Mouse (Mus musculus): ENCODE measurements around the gene Abcg4. TPM values are rescaled to one million over a fixed set of nuclear protein-coding genes. Genes with fewer than 3 reads are reported as not detected.
"Not testable (repeated sequence)": the region's sequence is repeated elsewhere in the genome, so short reads cannot be mapped to it uniquely, and the experiment has no call there.

Gene Abcg4
- total RNA-seq (2015; ENCODE audit: low replicate concordance) (314 and 326 TPM in 2 replicates), total RNA-seq (2017; ENCODE audit: low replicate concordance) (111 and 113 TPM in 2 replicates)

DNA sequence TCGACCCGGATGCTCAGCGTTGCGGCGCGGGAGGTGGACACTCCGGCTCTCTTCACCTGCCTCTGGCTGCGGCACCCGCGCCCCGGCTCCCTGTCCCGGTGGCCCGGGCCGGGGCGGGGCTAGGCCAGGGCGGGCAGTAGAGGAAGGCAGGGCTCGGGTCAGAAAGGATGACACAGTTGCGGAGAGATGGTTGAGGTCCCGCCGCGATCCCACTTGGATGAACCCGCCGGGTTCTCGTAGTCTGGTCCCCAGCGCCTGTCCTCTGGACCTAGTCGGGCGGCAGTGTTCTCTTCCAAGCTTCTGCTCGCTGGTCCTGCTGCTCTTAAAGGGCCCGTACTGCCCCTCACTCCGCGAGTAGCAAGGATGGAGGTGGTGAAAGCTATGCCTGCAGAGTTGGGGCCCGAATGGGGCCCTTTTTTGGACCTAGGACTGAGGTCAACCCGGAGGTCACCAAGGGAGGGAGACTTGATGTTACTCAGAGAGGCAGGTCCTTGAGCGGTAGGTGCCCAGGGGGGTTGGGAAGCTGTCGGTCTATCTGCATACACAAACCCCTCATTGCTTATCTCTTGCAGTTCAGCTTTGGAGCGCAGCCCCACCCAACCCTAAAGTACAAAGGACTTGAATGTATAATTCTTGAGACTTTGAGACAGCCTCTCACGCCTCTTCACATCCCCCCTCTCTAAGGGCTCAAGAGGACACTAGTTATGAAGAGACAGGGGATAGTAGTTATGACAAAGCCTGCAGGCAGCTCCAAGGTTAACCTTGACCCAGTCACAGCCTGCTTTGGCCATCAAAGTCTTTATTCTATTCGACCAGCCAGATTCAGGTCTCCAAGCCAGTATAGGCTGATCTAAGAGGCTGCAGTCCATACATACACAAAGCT lies at the start of gene Abcg4:
Abcg4 (minus strand) TSS at position 540 of the 883 bp plus-strand sequence.
- ATAC-seq (replicated peaks; ENCODE audit: low FRiP score, poor library complexity, severe bottlenecking) = peak; percentile 74

DNA sequence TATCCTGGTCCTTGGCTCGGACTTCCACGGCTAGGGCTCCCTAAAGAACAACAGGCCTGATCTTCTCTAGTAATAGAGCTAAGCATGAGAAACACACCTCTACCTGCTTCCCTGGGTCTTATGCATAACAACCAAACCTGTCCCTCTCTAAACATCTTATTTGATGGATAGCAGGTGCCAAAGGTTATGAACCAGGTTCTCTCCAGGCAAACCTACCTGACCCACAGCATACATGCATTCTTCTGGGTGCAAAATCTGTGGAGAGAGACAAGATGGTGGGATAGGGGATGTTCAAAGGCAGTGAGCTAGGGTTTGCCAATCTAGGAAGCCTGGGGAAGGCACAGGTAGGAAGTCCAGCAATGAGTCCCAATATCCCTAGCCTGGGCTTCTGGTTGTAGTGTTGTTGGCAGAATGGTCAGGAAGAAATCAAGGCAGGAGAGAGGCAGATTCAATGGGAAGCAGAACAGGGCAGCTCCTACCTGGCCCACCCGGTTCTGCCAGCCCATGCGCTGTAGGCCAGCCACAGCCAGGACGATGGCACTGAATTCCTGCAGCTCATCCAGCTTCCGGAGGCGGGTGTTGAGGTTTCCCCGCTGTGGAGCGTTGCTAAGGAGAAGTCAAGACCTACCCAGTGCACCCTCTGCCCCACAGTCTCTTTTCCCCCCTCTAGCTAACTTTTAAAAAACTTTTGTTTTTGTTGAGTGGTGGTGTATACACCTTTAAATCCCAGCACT lies 49.2 kb upstream of the Abcg4 start:
- ATAC-seq (replicated peaks; ENCODE audit: low FRiP score, poor library complexity, severe bottlenecking) = no peak

- ATAC-seq (replicated peaks; ENCODE audit: low FRiP score, poor library complexity, severe bottlenecking) = peak; percentile 6
These were observed 48.5 kb upstream of the Abcg4 start for GRCm38 (mm10) chr9:44336964-44337363.

DNA sequence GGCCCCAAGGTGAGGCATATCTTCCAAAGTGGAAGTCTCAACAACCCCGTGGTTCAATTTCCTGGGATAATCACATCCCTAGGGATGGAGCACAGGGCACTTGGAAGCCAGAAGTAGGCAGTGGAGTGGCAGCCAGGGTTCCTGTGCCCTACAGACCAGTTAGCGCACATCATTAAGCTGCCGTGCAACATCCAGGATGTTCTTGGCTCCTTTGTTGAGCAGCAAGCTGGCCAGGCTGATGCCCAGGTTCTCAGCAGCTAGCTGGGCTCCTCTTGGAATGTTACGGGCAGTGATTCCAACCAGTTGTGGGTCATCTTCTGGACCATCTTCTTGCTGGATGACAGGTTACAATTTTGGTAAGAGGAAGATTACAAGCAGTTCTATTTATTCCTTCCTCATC lies 48.1 kb upstream of the Abcg4 start:
- peak; percentile 6 for ATAC-seq (replicated peaks; ENCODE audit: low FRiP score, poor library complexity, severe bottlenecking)

- ATAC-seq (replicated peaks; ENCODE audit: low FRiP score, poor library complexity, severe bottlenecking) = peak; percentile 20
These were observed 47.6 kb upstream of the Abcg4 start for GRCm38 (mm10) chr9:44336093-44336406.

DNA sequence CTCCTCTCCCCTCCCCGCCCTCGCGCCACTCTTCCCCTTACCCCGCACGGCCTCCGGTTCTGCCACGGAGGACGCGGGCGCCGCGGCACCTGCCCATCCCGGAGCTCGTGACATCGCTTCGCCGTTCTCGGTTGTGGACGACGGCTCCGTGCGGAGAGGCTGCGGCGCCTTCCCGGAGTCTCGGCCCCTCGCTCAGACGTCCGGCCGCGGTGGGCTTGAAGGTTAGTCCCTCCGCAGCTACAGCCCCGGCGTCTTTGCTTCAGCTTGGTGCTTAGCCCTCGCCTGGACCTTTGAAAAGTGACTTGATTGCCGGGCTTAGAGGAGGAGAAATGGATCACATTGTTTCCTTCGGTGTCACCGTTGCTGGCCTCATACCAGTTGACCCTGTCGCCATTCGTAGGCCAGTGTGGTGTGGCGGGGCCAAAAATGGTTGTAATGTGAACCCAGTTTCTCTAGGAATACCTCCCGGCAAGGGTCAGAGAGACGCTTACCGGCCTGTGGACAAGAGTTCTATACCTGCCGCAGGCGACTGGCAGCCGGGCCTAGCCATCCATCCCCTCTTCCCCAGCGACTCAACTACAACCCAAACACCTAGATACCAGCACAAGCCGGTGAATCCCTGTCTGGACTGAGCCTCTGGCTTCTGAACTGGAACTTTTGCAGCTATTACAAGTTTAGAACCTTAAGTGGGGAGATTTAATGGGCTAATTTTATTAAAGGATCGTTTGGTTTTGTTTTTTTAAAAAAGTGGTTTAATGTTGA lies 47.1 kb upstream of the Abcg4 start:
- peak; percentile 8; the same call in 1 of the 2 replicates for ATAC-seq (replicated peaks; ENCODE audit: low FRiP score, poor library complexity, severe bottlenecking)

DNA sequence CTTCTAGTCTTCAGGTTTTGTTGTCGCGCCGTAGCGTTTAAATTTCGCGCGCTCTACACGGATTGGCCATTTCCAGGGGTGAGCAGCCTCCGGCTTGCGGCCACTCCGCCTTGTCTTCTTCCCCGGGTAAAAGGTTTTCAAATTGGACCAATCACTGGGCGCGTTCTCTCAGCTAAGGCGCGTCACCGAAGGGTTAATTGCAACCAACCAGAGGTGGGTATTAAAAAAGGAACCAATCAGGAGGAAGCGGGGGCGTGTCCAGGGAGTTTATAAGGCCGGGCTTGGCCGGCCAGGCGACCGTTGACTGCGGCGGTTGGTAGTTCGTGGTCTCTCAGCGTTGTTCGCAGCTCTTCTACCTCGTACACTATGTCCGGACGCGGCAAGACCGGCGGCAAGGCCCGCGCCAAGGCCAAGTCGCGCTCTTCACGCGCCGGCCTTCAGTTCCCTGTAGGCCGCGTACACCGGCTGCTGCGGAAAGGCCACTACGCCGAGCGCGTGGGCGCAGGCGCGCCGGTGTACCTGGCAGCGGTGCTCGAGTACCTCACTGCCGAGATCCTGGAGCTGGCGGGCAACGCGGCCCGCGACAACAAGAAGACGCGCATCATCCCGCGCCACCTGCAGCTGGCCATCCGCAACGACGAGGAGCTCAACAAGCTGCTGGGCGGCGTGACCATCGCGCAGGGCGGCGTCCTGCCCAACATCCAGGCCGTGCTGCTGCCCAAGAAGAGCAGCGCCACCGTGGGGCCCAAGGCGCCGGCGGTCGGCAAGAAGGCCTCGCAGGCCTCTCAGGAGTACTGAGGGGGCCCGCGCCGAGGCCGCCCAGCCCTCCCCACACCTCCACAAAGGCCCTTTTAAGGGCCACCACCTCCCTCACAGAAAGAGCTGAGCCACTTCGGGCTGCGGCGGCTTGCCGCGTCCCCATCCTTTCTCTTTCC lies 46.2 kb upstream of the Abcg4 start, which contains the start of gene H2afx:
H2afx (plus strand) TSS at position 299 of the 935 bp plus-strand sequence.
- ATAC-seq (replicated peaks; ENCODE audit: low FRiP score, poor library complexity, severe bottlenecking) = peak; percentile 77

GRCm38 (mm10) chr9:44332918-44333638 lies 44.7 kb upstream of the Abcg4 start:
- ATAC-seq (replicated peaks; ENCODE audit: low FRiP score, poor library complexity, severe bottlenecking) = no peak

DNA sequence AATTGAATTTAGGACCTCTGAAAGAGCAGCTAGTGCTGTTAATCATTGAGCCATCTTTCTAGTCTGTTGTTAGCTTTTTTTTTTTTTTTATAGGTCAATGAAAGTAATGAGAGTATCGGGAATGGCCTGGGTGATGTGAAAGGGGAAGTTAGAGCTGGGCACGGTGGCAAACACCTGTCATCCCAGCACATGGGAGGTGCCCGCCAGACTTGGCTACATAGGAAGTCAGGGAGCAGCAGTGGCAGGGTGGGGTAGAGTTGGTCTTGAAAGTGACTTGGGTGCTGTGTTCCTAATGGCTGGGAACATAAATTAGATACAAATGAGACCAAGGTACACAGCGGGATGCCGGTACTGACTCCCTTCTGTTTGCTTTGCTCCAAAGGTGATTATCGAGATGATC lies 42.3 kb upstream of the Abcg4 start:
- ATAC-seq (replicated peaks; ENCODE audit: low FRiP score, poor library complexity, severe bottlenecking) = no peak

DNA sequence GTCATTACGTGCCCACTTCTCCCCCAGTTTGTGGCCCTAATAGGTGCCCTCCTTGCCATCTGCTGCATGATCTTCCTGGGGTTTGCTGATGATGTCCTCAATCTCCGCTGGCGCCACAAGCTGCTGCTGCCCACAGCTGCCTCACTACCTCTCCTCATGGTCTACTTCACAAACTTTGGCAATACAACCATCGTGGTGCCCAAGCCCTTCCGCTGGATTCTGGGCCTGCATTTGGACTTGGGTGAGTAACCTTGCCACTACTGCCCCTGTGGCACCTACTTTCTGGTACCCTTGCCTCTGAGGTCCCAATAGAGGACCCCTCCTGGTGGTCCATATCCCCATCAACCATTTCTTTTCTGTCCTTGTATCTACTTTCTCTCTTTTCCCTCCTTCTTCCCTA lies 39.5 kb upstream of the Abcg4 start:
- no peak for ATAC-seq (replicated peaks; ENCODE audit: low FRiP score, poor library complexity, severe bottlenecking)

GRCm38 (mm10) chr9:44327064-44327711 lies 38.8 kb upstream of the Abcg4 start:
- ATAC-seq (replicated peaks; ENCODE audit: low FRiP score, poor library complexity, severe bottlenecking) = peak; percentile 56

GRCm38 (mm10) chr9:44326371-44327063 lies 38.1 kb upstream of the Abcg4 start:
- ATAC-seq (replicated peaks; ENCODE audit: low FRiP score, poor library complexity, severe bottlenecking) = peak; percentile 79

DNA sequence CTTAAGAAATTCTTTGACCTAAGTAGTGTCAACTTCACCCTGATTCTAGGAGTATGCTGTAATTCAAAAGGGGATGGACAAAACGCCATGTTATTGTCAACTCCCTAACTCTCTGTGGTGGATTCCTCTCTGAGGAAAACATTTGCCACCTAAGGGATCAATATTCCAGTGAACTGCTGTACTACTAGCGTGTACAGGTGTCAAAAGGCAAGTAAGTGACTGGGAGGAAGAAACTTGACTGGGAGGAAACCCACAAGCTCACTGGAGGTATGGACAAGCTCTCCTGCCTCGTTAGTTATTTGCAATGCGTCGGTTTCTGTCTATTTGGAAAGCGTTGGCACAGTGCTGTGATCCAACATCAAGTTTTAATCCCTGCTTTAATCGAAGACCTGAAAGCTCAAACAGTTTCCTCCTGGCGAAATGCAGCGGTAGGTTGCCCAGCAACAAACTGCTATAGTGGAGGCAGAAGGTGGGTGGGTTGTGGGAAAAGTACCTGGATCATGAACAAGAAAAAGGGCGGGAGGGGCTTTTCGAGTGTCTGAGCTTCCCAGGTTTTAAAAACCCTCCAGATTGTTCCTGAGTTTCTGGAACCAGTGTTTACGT lies 37.5 kb upstream of the Abcg4 start, which contains the start of gene Dpagt1:
Dpagt1 (plus strand) TSS at position 252 of the 603 bp plus-strand sequence.
- no peak for ATAC-seq (replicated peaks; ENCODE audit: low FRiP score, poor library complexity, severe bottlenecking)

- not testable (repeated sequence) for ATAC-seq (replicated peaks; ENCODE audit: low FRiP score, poor library complexity, severe bottlenecking)
These were observed 36.8 kb upstream of the Abcg4 start for GRCm38 (mm10) chr9:44325032-44325767.

- no peak for ATAC-seq (replicated peaks; ENCODE audit: low FRiP score, poor library complexity, severe bottlenecking)
These were observed 35.7 kb upstream of the Abcg4 start for GRCm38 (mm10) chr9:44324147-44324546.

GRCm38 (mm10) chr9:44323656-44324055 lies 35.2 kb upstream of the Abcg4 start:
- ATAC-seq (replicated peaks; ENCODE audit: low FRiP score, poor library complexity, severe bottlenecking) = not testable (repeated sequence)
